Mouse (Mus musculus) stomach, postnatal 0 days (tissue): ENCODE results near the gene Spats1. TPM values are rescaled to one million over a fixed set of nuclear protein-coding genes. Genes with fewer than 3 reads are reported as not detected.
A peak's percentile ranks its signal among the peaks of the same experiment; 100 is the strongest.

ENCODE experiments used
- ATAC-seq: fragments of 200-750 bp; cut with Nextera tagmentation; 2 replicates; pipeline ENCODE4 v1.8.0; 2017; ENCODE audit not compliant: low FRiP score, low TSS enrichment
- DNase-seq: peaks from one replicate; pipeline ENCODE4 v3.0.0-alpha.2; 2016; ENCODE audit warnings: low spot score
- H3K27ac ChIP-seq: fragments of 300-500 bp; sonication (generic); replicated peaks from 2 replicates; pipeline ENCODE4 v1.5.1; 2014; ENCODE audit warnings: mild to moderate bottlenecking, control low read depth
- H3K27me3 ChIP-seq: fragments of 300-500 bp; sonication (generic); 2 replicates; pipeline ENCODE4 v1.6.1; 2014; ENCODE audit warnings: low read length; ENCODE audit not compliant: control insufficient read depth, insufficient read depth
- H3K36me3 ChIP-seq: fragments of 300-500 bp; sonication (generic); 2 replicates; pipeline ENCODE4 v1.6.1; 2014; ENCODE audit warnings: low read length, mixed read lengths; ENCODE audit not compliant: control insufficient read depth, insufficient read depth
- H3K4me1 ChIP-seq: fragments of 300-500 bp; sonication (generic); replicated peaks from 2 replicates; pipeline ENCODE4 v1.6.1; 2014; ENCODE audit warnings: antibody characterized with exemption; ENCODE audit not compliant: control insufficient read depth, insufficient read depth
- H3K4me2 ChIP-seq: fragments of 300-500 bp; sonication (generic); replicated peaks from 2 replicates; pipeline ENCODE4 v1.6.1; 2014; ENCODE audit warnings: low read depth, mild to moderate bottlenecking, control low read depth, moderate library complexity
- H3K4me3 ChIP-seq: fragments of 300-500 bp; sonication (generic); 2 replicates; pipeline ENCODE4 v1.5.1; 2014; ENCODE audit warnings: low read depth, low read length, control low read depth
- H3K9ac ChIP-seq: fragments of 300-500 bp; sonication (generic); 2 replicates; pipeline ENCODE4 v1.6.1; 2014; ENCODE audit warnings: mild to moderate bottlenecking, low read length, control low read depth, mixed read lengths
- H3K9me3 ChIP-seq: fragments of 300-500 bp; sonication (generic); 2 replicates; pipeline ENCODE4 v1.6.1; 2016; ENCODE audit warnings: low read length; ENCODE audit not compliant: control insufficient read depth
- CTCF ChIP-seq: IDR thresholded peaks from 2 replicates; pipeline ENCODE4 v1.5.1; 2016; ENCODE audit warnings: antibody characterized with exemption, low read depth, mild to moderate bottlenecking, moderate library complexity
- EP300 ChIP-seq: optimal IDR thresholded peaks from 2 replicates; pipeline ENCODE3; 2016; ENCODE audit warnings: antibody characterized with exemption
- WGBS: fragments of 180-500 bp; shearing (Covaris S2); extraction: QIAGEN DNeasy Blood & Tissue Kit; methylation state at CpG from one replicate; pipeline ENCODE4 v1.1.7; 2014; 5-methylcytosine and 5-hydroxymethylcytosine counted together
- polyA plus RNA-seq: library from polyadenylated mRNA; unstranded; fragments of >200 nt; fragmentation: Nextera tagmentation; extraction: Ambion mirVana; gene quantifications from 2 replicates; pipeline ENCODE4 v1.2.1, GENCODE M21; 2015

Spats1 gene
- polyA plus RNA-seq, 1 experiment from 2014 or later: 0.24 TPM

DNA sequence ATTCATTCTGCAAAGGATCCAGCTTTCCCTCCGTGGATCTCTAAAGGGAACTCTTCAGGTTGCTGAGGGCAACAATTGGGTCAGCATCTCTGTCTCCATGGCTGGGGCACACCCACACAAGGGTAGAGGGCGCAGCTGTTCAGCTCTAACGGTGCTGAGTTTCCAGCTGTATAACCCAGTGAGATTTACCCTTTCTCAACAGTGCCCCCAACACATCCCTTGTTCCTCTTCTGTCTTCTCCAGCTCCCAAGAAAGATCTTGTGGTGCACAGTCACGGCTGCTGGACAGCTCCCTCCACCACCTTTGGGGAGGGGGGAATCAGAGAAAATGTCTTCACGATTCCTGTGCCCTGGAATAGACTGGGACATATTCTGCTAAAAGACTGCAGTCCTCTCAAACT is 12.0 kb upstream of the Spats1 start:
- no peak for ATAC-seq
- no peak overlapping the region for H3K27ac ChIP-seq
- H3K4me2 ChIP-seq: no peak overlapping the region
- no peak overlapping the region for H3K4me3 ChIP-seq
- H3K9me3 ChIP-seq: no peaks in the 10 kb centered on the region
- no peak overlapping the region for H3K9ac ChIP-seq
- TF ChIP-seq CTCF (no peak), EP300 (no peak)
- DNase-seq: no peak
- H3K4me1 ChIP-seq: no peaks in the 10 kb centered on the region
- no peaks in the 10 kb centered on the region for H3K27me3 ChIP-seq
- H3K36me3 ChIP-seq: no peaks in the 10 kb centered on the region
- 6% methylated on average over 5 of the region's 5 CpGs for WGBS

DNA sequence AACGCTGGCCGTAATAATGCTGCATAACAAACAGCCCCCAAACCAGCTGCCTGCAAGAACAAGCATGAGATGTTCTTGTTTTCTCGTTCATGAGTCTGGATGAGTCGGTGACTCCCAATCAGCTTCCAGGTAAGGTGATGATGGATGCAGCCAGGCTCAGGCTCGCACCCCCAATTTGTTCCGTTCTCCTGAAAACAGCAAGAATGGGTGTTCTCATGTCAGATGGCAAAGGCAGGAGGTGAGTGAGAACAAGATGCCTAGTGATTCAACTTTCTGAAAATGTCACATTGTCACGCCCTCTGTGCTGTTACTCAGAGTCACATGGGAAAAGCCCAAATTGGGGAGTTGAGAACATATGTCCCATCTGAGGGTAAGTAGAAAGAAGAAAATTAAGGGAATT is 10.4 kb upstream of the Spats1 start:
- Histone ChIP-seq H3K27me3 (no peaks in the 10 kb centered on the region), H3K4me1 (no peaks in the 10 kb centered on the region), H3K4me2 (no peak overlapping the region), H3K9ac (no peak overlapping the region), H3K27ac (no peak overlapping the region), H3K36me3 (no peaks in the 10 kb centered on the region), H3K4me3 (no peak overlapping the region), H3K9me3 (no peaks in the 10 kb centered on the region)
- ATAC-seq (no peak), DNase-seq (no peak)
- TF ChIP-seq EP300 (no peak), CTCF (no peak)
- 83% methylated on average over 7 of the region's 7 CpGs for WGBS

DNA sequence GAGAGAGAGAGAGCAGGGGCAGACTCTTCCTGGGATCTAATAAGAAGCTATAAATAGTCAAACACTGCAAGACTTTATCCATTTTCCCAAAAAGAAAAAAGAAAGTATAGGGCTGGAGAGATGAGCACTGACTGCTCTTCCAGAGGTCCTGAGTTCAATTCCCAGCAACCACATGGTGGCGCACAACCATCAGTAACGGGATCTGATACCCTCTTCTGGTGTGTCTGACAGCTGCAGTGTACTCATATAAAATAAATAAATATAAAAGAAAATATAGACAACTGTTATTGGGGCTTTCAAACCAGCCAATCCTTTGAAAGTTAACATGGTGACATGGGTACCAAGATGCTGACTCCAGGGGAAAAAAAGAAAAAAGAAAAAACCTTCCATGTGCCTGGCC is 5.2 kb upstream of the Spats1 start:
- H3K36me3 ChIP-seq: no peaks in the 10 kb centered on the region
- H3K4me3 ChIP-seq: no peak overlapping the region
- no peaks in the 10 kb centered on the region for H3K4me1 ChIP-seq
- H3K9me3 ChIP-seq: no peaks in the 10 kb centered on the region
- H3K27ac ChIP-seq: no peak overlapping the region
- no peak overlapping the region for H3K9ac ChIP-seq
- peak; percentile 46 for TF ChIP-seq CTCF
- no peak for TF ChIP-seq EP300
- ATAC-seq (no peak), DNase-seq (no peak)
- WGBS: 29% methylated on average over 2 of the region's 2 CpGs
- H3K27me3 ChIP-seq: no peaks in the 10 kb centered on the region
- no peak overlapping the region for H3K4me2 ChIP-seq

DNA sequence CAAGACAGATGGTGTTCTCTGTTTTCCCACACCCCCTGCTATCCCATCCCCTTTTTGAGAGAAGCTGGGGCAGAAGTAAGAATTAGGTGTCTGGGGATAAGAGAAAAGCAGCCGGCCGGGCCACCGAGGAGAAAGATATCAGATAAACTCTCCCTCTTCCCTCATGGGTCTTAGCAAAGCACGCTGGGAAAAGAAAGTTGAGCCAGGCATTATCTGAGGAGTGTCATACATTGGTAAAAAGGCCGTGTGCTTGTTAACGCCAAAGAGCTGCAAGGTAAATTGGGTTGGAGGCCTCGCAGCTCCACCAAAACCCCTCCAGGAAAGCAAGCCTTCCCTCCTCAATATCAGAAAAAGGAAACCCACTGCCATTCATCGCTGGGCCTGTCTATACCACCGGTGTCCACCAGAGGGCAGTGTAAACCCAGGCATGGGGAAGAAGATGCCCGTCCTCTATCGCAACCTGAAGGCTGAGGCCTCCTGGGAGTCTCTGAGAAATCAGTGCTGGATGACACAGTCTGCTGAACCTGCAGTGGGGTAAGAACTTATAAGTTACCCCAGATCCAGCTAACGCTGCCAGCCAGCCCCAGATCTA is 3.1 kb upstream of the Spats1 start:
- ATAC-seq (peak; percentile 43; the same call in 1 of the 2 replicates), DNase-seq (peak; percentile 81)
- TF ChIP-seq CTCF: peak; percentile 99
- TF ChIP-seq EP300: no peak

DNA sequence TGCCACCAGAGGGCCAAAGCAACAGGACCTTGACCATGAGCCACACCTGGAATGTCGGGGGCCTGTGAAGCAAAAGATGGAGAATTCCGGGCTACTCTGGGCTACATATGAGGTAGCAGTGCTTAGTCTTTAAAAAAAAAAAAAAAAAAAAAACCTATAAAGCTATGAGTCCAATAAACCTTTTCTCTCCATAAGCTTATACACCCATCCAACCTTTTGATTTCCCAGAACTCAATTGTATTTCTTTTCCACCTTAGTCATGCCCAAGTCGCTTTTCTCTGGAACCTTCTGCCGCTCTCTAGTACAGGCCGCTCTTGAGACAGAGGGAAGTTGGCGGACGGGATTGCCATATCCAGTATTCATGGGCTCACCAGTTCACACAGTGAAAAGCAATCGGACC is 1.1 kb downstream of the Spats1 start:
- no peak for TF ChIP-seq EP300
- TF ChIP-seq CTCF: no peak
- DNase-seq: no peak
- Histone ChIP-seq H3K9me3 (no peaks in the 10 kb centered on the region), H3K36me3 (no peaks in the 10 kb centered on the region), H3K9ac (no peak overlapping the region), H3K27ac (no peak overlapping the region), H3K4me1 (no peaks in the 10 kb centered on the region), H3K4me3 (peak overlapping the region; percentile 36), H3K4me2 (no peak overlapping the region), H3K27me3 (no peaks in the 10 kb centered on the region)
- no peak for ATAC-seq
- 68% methylated on average over 8 of the region's 8 CpGs for WGBS

More for the DNA sequence above, 3.1 kb upstream of the Spats1 start:
- Histone ChIP-seq H3K27ac (no peak overlapping the region), H3K36me3 (no peaks in the 10 kb centered on the region), H3K27me3 (no peaks in the 10 kb centered on the region), H3K9ac (no peak overlapping the region), H3K4me3 (no peak overlapping the region), H3K4me2 (no peak overlapping the region), H3K9me3 (no peaks in the 10 kb centered on the region), H3K4me1 (no peaks in the 10 kb centered on the region)
- WGBS: 14% methylated on average over 12 of the region's 12 CpGs

DNA sequence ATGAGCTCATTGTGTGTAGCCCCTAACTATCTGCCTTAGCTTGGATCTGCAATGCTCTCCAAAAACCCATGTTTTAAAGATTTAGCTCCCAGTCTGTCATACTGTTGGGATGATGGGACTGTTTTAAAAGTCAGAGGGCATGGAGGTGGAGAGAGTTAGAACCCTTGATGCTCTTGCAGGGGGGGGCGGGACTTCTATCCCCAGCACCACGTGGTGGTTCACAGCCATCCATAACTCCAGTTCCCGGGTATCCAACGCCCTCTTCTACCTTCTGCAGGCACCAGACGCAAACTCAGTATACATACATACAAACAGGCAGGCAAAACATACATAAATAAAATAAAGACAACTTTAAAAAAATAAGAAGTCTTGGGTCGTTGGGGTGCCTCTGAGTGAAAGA is 1.5 kb downstream of the Spats1 start:
- H3K4me2 ChIP-seq: no peak overlapping the region
- no peaks in the 10 kb centered on the region for H3K9me3 ChIP-seq
- H3K27ac ChIP-seq: no peak overlapping the region
- DNase-seq (no peak), ATAC-seq (no peak)
- TF ChIP-seq CTCF (no peak), EP300 (no peak)
- H3K4me1 ChIP-seq: no peaks in the 10 kb centered on the region
- WGBS: 77% methylated on average over 6 of the region's 6 CpGs
- H3K27me3 ChIP-seq: no peaks in the 10 kb centered on the region
- H3K9ac ChIP-seq: no peak overlapping the region
- no peaks in the 10 kb centered on the region for H3K36me3 ChIP-seq
- no peak overlapping the region for H3K4me3 ChIP-seq
